Mouse (Mus musculus): Measurements from ENCODE around the gene Mfap1b.

DNA sequence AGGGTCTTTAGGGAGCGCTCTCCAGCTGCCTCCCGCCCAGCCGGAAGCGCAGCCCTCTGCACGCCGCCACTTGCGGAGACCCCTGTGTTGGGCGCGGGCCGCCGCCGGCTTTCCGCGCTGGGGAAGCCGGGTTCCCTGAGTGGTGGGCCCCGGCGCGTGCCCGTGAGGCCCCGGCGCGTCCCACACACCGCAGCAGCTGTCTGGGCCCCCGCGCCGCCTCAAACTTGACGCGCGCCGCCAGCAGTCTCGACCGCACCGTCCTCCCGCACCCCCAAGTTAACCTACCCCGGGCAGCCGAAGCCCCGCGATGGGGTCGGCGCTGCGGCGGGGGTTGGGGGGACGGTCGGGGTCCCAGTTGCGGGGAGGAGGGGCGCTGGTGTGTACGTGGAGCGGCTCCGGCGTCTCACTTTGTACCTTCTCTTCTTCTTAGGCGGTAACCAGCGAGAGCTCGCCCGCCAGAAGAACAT is 24.3 kb downstream of the Mfap1b start:
- TF ChIP-seq ZC3H11A (IDR thresholded peaks at IDR 0.05; ENCODE audit: borderline replicate concordance, low read depth, low read length) (no peak), CHD2 (IDR thresholded peaks at IDR 0.05; ENCODE audit: low read depth, low read length) (no peak), MAFK (IDR thresholded peaks at IDR 0.05; ENCODE audit: insufficient read depth, low read depth, low read length) (no peak), ZNF384 (IDR thresholded peaks at IDR 0.05; ENCODE audit: low read depth, low read length) (no peak), HCFC1 (IDR thresholded peaks at IDR 0.05; ENCODE audit: borderline replicate concordance, insufficient read depth, low read length) (no peak; the same call in 1 of the 2 replicates)
